14 mouse cellular contexts compared by ENCODE assay signal in genomic region chr12:83151474-83151873, GRCm38 (mm10).
A peak's percentile ranks its signal among the peaks of the same experiment; 100 is the strongest.
DNase-seq lines count a peak whose midpoint lies in the region; ATAC-seq and TF ChIP-seq lines count a peak whose summit lies in the region.
"Had no signal": no experiment of that assay in that cellular context is flagged by ENCODE, and none has a peak within 500 bp of the region (broad histone marks: within the 10 kb centered on the region; RNA-seq: fewer than 3 reads in every experiment).

No protein-coding gene starts in this region.

- 75% methylated on average over 2 of the region's 2 CpGs for WGBS in midbrain, postnatal 0 days
- 91% methylated on average over 2 of the region's 2 CpGs for WGBS in midbrain, embryonic 10.5 days

- intact Hi-C loops in gastrocnemius, adult 2 months (cut with DNase I), result no loop called here
- intact Hi-C loops in gastrocnemius, postnatal 36 days (cut with DNase I), result no loop called here

- H3K27ac ChIP-seq in gastrocnemius, adult 2 months, result no peak overlapping the region
- no peak overlapping the region for H3K27ac ChIP-seq in midbrain, postnatal 0 days (ENCODE audit: low read depth, low read length)
- no peak overlapping the region for H3K27ac ChIP-seq in midbrain, embryonic 10.5 days (replicated peaks)
- H3K27ac ChIP-seq: forebrain, embryonic 13.5 days; limb, embryonic 10.5 days had no signal

- no peaks in the 10 kb centered on the region for H3K4me1 ChIP-seq in midbrain, postnatal 0 days (ENCODE audit: insufficient read depth, low read length)
- H3K4me1 ChIP-seq in midbrain, embryonic 10.5 days, result peaks cover 11% of the 10 kb centered on the region
- H3K4me1 ChIP-seq: forebrain, embryonic 13.5 days had no signal

- DNase-seq in gastrocnemius, adult 2 months, result peak; percentile 40
- DNase-seq in gastrocnemius, postnatal 36 days, result no peak
- DNase-seq in midbrain, postnatal 0 days (ENCODE audit: low spot score), result peak; percentile 42
- DNase-seq in midbrain, embryonic 10.5 days (ENCODE audit: low spot score), result no peak
- DNase-seq in cerebellum, adult 9-10 months, result peak; percentile 76
- no peak for DNase-seq in kidney, adult 11 months
- DNase-seq in layer of hippocampus, adult 9-10 months (ENCODE audit: low spot score), result no peak
- DNase-seq: lung, embryonic 14.5 days; thymus, postnatal 4 days had no signal

- TF ChIP-seq CTCF in gastrocnemius, adult 2 months (IDR thresholded peaks at IDR 0.05), result no peak
- TF ChIP-seq CTCF in midbrain, postnatal 0 days (IDR thresholded peaks at IDR 0.05), result no peak

- ATAC-seq in midbrain, postnatal 0 days (ENCODE audit: low FRiP score), result no peak
- ATAC-seq: activated CD4-positive, CD25-positive, alpha-beta regulatory T cell, adult 4 months; forebrain, embryonic 13.5 days had no signal

- H3K4me2 ChIP-seq in midbrain, postnatal 0 days (ENCODE audit: low read depth, low read length, poor library complexity, severe bottlenecking), result no peak overlapping the region
- H3K4me2 ChIP-seq: forebrain, embryonic 13.5 days; liver, embryonic 11.5 days; lung, embryonic 14.5 days had no signal

- no peaks in the 10 kb centered on the region for H3K9me3 ChIP-seq in midbrain, postnatal 0 days (ENCODE audit: low read length)
- H3K9me3 ChIP-seq in midbrain, embryonic 10.5 days (replicated peaks), result no peaks in the 10 kb centered on the region
- H3K9me3 ChIP-seq: forebrain, embryonic 13.5 days; limb, embryonic 10.5 days had no signal

- no peaks in the 10 kb centered on the region for H3K36me3 ChIP-seq in midbrain, postnatal 0 days (ENCODE audit: insufficient read depth, low read length)
- no peaks in the 10 kb centered on the region for H3K36me3 ChIP-seq in midbrain, embryonic 10.5 days
- H3K36me3 ChIP-seq: limb, embryonic 10.5 days had no signal

- H3K4me3 ChIP-seq in gastrocnemius, adult 2 months, result no peak overlapping the region
- H3K4me3 ChIP-seq in midbrain, postnatal 0 days (ENCODE audit: low read depth, low read length), result no peak overlapping the region
- H3K4me3 ChIP-seq in midbrain, embryonic 10.5 days, result no peak overlapping the region
- H3K4me3 ChIP-seq: forebrain, embryonic 13.5 days; limb, embryonic 10.5 days; megakaryocyte, embryonic 14.5 days had no signal

- no peaks in the 10 kb centered on the region for H3K27me3 ChIP-seq in midbrain, postnatal 0 days (ENCODE audit: insufficient read depth, low read length)
- H3K27me3 ChIP-seq in midbrain, embryonic 10.5 days (ENCODE audit: low read depth, poor library complexity, severe bottlenecking), result no peaks in the 10 kb centered on the region
- H3K27me3 ChIP-seq: forebrain, embryonic 13.5 days had no signal

- no peak overlapping the region for H3K9ac ChIP-seq in midbrain, postnatal 0 days (replicated peaks; ENCODE audit: low read length, poor library complexity, severe bottlenecking)
- H3K9ac ChIP-seq: forebrain, embryonic 13.5 days; lung, embryonic 14.5 days had no signal

Comparison
In these comparisons a context has a peak if more than half of its experiments do, and no peak if none do; other contexts are left out.
1. DNase-seq: peak in gastrocnemius, adult 2 months (single experiment), midbrain, postnatal 0 days (single experiment) and cerebellum, adult 9-10 months (single experiment); none in gastrocnemius, postnatal 36 days (0 of 2), midbrain, embryonic 10.5 days (single experiment), kidney, adult 11 months (single experiment) and layer of hippocampus, adult 9-10 months (single experiment).